Mouse (Mus musculus) layer of hippocampus, adult 9-10 months (tissue): ENCODE results near the gene Rfk.

Experiments used
- DNase-seq: peaks from one replicate; pipeline ENCODE4 v3.0.0; 2022; ENCODE audit warnings: low spot score

The Rfk gene

DNA sequence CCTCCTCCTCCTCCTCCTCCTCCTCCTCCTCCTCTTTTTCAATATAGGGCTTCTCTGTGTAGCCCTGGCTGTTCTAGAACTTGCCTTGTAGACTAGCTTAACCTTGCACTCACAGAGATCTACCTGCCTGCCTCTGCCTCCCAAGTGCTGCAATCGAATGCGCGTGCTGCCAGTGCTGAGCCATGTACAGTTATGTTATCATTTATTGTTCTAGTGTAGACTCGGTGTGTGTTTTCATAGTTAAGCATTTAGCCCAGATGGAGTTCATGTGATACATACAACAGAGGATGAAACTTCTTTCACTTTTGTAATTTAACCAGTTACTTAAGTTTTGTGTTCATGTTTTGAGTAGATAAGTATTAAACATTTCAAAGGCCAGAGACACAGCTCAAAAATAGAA is 8.8 kb upstream of the Rfk start:
- DNase-seq = no peak

DNA sequence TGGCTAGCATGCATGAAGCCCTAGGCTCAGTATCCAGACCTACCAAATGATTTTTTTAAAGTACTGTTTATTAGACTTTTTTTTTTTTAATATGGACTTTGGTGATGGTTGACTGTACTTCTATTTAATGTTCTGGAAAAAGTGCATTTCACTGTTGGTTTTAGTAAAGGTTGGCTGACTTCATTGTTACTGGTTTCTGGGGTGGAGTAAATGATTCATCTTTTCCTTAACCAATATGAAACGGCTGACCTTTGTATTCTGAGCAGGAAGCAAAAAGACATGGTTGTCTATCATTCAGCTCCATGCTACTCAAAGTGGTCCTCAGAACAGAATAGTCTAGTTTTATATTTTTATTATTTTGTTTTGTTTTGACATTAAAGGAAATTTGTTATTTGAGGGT is 8.4 kb upstream of the Rfk start:
- no peak for DNase-seq

DNA sequence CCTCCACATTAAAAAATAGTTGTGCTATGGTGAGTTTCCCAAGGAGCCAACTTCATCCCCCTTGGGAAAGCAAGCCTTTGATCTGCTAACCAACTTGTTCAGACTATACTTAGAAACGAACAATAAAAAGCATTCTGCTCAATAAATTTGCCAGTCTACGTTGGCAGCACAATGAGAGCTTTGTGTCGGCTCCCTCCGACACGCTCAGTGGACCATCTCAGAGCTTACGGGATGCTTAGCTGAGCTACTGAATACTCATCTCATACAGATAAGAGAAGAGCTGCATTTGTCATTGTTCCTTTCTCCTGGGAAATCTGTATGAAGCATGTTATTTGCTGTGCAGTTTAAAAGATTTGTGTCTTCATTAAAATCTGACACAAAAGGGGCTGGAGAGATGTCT is 7.4 kb upstream of the Rfk start:
- no peak for DNase-seq

DNA sequence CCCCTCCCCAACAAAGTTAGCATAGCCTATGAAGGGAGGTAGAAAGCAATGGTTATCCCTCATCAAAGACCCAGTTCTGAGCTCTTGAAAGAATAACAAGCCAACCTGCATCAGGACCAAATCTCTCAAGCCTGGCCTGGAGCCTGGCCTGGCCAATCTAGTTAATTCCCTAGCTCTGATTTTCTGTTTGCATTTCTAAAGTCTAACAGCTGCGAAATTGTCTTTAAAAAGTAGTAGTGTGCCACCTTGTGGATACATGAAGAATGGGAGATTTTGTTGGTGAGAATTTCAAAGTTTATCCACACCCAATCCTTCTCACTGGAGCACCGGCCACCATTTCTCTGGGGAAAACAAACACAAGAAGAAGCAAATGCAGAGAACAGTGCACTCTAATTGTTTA is 5.4 kb upstream of the Rfk start:
- no peak for DNase-seq

DNA sequence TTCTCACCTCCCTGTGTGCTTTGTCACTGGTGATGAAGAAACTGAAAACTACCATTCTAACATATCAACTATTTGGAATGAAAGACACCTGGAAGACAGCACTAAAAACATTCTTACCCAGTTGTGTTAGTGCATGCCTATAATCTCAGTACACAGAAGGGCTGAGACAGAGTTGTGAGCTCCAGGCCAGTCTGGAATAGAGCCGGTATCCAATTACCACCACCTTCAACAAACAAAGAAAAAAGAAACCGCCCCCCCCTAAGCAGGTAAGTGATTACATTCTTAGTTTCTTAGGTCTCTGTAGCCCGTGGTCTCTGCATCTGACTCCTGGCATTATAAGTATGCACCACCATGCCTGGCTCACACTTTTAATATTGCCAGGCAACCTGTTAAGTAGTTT is 977 bp upstream of the Rfk start:
- DNase-seq = no peak

DNA sequence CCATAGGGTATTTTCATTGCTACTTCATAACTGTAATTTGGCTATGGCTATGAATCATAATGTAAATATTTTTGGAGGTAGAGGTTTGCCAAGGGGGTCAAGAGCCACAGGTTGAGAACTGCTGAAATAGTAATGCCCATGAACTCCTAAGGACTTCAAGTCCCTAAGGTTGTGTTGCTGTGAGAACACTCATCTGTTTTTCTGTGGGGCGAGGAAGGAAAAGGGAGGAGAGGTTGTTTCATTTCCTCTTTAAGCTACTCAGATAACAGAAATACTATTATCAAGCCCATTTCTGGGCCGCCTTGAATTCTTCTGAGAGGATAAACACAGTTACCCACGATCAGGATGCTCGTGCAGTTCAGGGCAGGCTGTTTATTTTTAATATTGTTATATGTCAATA is 3.0 kb downstream of the Rfk start:
- DNase-seq = no peak

DNA sequence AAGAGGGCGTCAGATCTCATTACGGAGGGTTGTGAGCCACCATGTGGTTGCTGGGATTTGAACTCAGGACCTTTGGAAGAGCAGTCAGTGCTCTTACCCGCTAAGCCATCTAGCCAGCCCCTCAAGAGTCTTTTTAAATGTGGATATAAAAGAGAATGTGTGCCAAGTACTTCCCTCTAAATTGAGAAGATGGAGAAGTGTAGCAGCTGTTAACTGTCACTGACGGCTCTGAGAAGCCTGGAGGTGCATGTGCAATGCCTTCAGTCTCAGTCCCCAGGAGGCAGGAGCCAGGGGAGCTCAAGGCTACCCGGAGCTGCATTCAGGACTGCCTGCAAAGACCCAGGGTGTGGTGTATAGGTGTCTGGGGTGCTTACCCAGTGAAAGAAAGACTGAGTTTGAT is 4.1 kb downstream of the Rfk start:
- DNase-seq = no peak

DNA sequence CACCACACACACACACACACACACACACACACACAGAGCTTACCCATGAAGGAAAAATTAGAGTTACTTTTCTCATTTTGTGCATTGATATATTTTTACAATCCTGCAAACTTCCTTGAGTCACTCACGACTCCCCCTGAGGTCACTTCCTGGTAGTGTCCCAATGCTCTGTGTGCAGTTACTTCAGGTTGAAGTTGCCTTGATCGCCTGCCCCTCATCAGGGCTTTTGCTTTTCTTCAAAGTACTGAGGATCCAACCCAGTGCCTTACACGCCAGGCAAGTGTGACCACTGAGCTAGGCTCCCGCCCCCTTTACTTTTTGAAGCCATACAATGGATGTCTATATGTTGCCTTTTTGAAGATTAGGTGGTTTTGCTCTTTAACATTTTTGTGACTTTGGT is 6.1 kb downstream of the Rfk start:
- DNase-seq = no peak

DNA sequence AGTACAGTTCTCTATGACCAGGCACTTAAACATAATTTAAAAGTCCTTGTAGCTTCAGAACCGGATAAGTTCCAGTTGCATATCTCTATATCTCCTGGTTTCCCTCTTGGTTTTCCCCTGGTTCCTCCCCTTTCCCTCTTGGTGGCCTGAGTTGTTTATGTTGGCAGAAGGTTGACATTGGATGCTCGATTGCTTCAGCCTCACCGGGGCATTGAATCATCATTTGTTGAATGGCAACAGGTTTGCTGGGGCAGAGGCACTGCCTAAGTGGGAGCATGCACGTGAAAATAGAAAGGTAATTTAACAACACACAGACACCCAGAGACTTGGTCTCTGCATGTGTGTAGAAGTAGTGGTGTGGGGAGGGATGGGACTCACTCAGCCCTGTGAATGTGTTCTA is 6.7 kb downstream of the Rfk start:
- DNase-seq = no peak

DNA sequence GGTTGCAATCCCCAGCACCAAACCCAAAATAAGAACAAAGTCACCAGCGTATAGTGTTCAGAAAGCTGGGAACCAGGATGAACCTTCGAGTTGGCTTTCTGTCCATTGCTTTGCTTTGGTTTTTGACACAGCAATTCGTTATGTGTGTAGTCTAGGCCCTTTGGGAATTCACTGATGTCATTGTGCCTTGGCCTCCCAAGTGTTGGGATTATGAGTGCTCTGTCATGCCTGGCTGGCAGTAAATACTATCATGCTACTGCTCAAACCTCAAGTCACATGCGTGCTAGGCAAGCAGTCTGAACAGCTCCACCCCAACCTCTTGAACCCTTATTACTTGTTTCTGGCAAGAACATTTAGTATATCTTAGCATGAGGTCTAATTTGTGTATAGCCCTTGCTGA is 9.3 kb downstream of the Rfk start:
- DNase-seq = no peak

DNA sequence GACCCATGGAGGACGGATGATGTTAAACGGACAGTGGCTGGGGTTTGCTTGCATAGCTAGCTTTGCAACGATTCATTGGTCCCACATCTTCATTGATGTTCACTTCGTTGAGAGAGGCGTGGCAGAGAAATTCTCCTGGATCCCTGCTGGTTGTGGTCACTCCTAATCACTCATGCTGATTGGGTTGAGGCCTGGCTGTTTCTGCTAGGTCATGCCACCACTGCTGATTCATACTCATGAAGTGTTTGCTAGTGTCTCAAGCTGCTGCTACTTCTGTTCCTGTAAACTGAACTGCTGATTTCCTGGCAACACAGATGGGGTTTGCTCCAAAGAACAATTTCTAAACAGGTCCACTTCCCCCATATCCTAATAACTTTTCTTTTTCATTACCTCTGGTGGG is 13.0 kb downstream of the Rfk start:
- DNase-seq = no peak

DNA sequence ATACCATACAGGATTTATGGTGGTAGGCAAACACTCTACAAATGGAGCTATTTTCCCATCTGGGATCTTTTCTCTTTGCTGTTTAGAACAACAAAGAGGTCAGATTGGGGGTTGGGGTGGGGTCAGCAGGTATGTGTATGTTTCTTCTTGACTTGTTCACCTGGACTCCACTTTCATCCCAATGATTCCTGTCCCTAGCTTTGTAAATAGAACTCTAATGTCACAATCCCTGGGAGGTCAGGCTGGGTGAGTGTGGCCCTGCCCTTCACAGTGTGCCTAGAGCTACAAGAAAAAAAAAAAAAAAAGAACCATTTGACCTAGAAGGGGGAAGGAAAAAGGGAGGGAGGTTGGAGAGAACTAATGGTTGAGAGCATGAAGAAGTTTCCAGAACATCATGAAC is 14.7 kb downstream of the Rfk start:
- DNase-seq = no peak

DNA sequence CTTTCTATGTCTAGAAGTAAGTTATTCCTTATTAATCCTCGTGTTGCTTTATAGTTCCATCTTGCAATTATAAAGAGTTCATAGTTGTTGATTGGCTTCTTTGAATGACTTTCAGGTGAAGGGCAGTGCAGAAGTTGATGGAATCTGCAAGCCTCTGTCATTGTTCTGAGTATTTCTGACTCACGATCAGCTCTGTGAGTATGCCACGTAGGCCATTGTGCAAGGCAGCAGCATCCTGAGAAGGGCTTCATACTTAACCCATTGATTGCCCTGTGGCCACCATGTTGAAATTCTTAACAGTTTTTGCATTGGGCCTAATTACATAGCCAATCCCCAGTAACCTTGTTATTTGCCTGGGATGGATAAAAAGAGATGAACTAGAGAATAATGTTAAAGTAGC is 15.5 kb downstream of the Rfk start:
- DNase-seq = no peak

DNA sequence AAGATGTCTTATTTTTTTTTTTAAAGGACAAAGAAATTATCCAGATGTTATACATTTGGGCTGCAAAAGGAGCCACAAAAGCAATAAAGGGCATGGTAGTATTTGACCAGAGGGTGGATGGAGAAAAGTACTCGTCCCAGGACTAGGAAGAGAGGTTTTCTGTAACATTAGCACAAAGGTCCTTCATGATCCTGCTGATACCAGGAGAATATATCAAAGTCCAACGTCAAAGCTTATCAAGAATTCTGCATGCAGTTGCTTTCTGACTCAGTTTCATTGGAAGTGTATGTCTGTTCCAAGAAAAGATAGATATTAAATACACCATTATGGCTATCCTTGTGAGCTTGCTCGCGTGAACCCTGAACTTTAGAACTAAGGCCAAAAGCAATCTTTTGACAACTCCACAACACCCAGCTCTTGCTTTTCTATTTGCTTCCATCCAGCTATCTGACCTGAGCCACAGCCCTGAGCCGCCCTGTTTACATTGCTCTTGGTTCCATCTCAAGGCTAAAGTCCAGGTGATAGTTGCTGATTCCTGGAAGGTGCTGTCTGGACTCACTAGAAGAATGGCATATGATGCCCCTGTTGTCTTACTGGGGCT is 16.7 kb downstream of the Rfk start:
- DNase-seq = no peak

DNA sequence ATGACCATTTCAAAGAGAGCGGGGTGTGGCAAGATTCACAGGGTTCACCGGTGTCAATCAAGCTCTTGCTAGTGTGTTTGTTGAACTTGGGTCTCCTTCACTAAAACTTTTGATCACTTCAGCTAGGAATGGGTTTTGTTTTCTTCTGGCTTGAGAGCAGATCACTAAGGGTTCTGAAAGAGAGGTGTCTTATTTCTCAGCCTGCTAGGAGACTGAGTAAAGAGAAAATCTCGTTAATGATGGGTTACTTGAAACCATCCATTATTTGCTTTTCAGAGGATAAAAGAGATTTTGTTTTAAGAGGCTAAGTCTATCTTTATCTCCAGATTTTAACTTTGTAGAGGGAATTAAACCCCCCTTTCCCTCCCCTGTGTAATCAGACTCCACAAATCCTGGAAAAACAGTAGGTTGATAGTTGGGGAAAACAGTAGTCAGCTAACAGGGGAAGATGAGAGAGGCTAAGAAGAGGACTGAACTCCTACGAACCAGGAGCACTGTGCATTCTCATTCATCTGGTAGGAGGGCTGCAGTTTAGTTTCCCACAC is 19.1 kb downstream of the Rfk start:
- no peak for DNase-seq

DNA sequence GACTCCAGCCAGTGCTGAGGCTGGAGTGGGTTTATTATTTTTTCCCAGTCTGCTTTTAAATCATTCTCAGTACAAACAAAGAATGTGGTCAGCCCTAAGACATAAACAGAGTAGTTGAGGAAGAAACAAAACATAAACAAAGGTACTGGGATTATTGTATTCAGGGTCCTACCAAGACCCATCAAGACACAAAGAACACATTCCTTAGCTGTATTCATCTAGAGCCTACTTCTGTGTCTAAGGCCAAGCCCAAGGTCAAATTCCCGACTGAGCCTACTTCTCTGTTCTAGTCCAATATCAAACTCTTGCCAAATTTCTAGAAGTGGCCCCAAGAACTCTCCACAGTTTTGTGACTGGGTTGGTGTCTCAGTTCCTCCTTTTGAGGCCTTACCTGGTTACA is 24.0 kb downstream of the Rfk start:
- no peak for DNase-seq

DNA sequence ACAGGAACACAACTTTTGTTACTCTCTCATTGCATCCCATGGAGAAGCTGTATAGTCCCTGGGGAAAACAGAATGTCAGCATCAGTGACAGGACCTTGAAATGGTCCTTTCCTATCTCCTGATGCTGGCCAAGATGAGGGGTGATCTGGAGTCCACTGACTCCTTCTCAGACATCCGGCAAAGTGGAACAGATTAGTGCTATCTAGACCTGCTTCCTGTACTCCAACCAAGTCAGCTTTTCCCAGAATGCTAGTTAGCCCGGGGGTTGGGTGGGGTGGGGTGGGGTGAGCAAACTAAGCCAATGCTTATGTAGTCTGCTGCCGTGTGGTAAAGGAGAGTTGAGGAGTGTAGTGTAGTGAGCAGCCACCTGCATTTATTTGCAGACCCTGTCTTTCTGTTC is 29.5 kb downstream of the Rfk start:
- DNase-seq = no peak

DNA sequence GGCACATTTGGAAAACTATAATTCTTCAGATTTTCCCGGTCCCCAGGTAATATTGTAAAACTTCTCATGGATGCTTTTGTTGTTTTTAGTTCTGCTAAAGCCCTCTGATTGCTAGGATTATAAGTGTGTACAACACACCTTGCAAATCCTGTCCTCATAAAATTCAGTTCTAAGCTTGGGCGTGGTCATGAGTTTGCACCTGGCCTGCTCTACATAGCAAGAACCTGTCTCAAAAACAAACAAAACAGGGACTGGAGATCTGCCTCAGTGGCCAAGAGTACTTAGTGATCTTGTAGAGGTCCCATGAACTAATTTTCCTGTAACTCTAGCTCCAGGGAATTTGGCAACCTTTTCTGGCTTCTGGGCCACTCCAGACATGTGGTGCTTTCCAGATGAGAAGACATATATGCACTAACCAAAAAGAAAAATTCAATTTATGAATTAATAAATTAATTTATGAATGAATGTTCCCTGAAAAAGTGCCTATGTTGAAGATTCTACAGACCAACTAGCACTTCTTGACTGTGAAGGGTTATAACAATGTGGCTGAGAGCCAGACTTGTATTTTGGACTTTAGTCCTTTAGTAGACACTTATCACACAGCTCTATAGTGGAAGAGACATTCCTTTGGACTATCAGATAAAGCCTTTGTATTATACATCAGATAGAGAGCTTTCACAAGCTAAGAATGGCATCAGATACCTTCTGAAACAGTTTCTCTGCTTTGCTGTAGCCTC is 34.1 kb downstream of the Rfk start:
- no peak for DNase-seq

DNA sequence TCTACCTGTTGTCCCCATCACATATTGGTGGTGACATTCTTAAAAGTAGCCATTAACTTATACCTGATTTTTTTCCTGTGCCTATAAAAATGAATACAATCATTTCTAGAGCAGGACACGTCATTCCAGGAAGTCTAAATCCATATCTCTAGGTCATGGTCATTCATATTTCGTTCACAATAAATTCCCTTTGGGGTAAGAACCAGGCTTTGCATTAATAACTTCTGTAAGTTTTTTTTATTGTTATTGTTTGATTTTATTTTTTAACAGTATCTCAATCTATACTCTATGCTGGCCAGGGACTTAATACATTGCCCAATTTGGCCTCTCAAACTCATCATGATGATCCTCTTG is 34.7 kb downstream of the Rfk start:
- no peak for DNase-seq

DNA sequence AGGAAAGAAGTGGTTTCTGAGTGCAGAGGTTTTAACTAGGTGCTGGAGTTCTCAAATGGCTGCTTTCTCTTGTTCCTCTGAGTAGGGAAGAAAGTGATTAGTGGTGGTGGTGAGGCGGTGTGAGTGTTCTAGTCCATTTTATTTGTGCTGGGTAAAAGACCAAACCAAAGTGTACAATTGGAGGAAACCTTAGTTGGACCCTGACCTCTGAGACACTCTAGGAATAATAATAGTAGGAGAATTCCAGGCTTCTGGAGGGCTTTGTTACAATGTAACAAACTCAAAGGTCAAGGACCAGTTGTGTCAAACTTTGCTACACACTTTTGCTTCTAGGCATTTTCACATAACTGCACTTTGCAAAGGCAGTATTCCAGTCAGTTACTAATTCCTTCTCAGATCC is 42.8 kb downstream of the Rfk start:
- DNase-seq = no peak

DNA sequence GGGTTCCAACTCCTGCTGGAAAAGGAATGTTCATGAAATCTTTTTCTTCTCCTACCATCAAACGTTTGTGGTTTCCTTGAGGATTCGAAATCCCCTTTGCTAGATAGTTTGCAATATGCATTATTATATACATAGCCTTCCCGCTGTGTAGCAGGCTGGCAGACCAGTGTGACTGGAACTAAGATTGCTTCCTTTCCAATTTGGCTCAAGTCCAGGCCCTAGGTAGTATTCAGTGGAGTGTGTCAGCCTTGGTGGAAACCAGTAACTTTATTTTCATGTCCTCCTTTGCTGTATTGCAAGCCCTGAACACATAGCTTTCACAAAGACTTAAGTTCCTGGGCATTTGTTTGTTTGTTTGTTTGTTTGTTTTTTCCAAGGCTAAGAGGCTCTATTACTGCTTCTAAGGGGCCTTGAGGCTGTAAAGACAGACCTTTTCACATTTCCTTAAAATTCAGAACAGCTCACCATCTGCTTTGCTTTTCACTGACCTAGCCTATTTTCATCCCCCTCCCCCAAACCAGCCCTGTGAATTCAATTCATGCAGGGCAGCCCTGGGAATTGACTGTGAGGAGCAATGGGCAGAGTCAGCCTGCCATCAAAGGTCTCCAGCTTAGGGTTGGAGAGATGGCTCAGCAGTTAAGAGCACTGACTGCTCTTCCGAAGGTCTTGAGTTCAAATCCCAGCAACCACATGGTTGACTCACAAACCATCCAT is 45.8 kb downstream of the Rfk start:
- no peak for DNase-seq

DNA sequence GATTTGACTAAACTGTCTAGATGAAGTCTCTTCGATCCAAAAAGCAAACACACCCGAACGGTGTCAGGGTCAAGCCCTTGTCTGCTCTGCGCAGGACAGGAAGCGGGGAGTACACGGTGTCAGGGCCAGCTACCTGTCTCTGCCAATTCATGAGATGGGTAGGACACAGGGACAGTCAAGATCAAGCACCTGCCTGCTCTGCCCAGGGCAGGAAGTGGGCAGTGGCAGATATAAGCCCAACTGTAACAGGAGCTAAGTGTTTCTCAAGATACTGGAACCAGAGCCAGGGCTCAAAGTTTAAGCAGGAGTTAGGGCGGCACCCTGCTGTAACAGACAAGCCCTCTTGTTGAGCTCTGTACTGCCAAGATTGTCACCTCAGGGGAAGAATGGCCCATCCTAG is 49.7 kb downstream of the Rfk start:
- no peak for DNase-seq
